Mouse (Mus musculus) liver, embryonic 12.5 days (tissue): ENCODE measurements around the gene Narfl. TPM values are rescaled to one million over a fixed set of nuclear protein-coding genes. Genes with fewer than 3 reads are reported as not detected.

Experiments used
- microRNA-seq: library from miRNA; unstranded; fragments of <30 nt; microRNA quantifications from one replicate; pipeline ENCODE4, GENCODE M21; 2017
- polyA plus RNA-seq: library from polyadenylated mRNA; unstranded; fragments of >200 nt; fragmentation: Nextera tagmentation; extraction: Ambion mirVana; gene quantifications from 2 replicates; pipeline ENCODE4 v1.2.1, GENCODE M21; 2016

The Narfl gene
- polyA plus RNA-seq, 1 experiment from 2014 or later: 18.9 TPM

Small RNA genes lying within 50 kb of the gene (microRNA-seq; reads per million reads assigned to microRNA genes)
- gene Gm25083 (not detected), gene Mir3082 (not detected), gene Mir6966 (not detected)

Other genes with a start within 250 kb of the Narfl start
- gene Sox8, start 203.1 kb upstream of the Narfl start, polyA plus RNA-seq: 0.52 and 0.65 TPM in 2 replicates
- 14.4 and 15.0 TPM in 2 replicates for gene Lmf1, start 194.7 kb upstream of the Narfl start, polyA plus RNA-seq
- gene Gng13, start 56.6 kb upstream of the Narfl start, polyA plus RNA-seq: 1.2 and 1.4 TPM in 2 replicates
- gene Chtf18, start 46.4 kb upstream of the Narfl start, polyA plus RNA-seq: 33.3 and 37.6 TPM in 2 replicates
- gene Rpusd1, start 46.1 kb upstream of the Narfl start, polyA plus RNA-seq: 8.8 and 10.3 TPM in 2 replicates
- gene Mslnl, start 37.7 kb upstream of the Narfl start, polyA plus RNA-seq: not detected in 2 replicates
- 0.26 and 0.30 TPM in 2 replicates for gene Msln, start 19.4 kb upstream of the Narfl start, polyA plus RNA-seq
- gene Haghl, start 11.9 kb downstream of the Narfl start, polyA plus RNA-seq: 11.4 and 11.9 TPM in 2 replicates
- gene Ccdc78, start 12.8 kb downstream of the Narfl start, polyA plus RNA-seq: 0.17 TPM in 1 of 2 replicates, not detected in the other
- gene Fam173a, start 19.1 kb downstream of the Narfl start, polyA plus RNA-seq: 59.8 and 68.1 TPM in 2 replicates
- gene AC134908.4, start 21.9 kb downstream of the Narfl start, polyA plus RNA-seq: not detected in 2 replicates
- gene Metrn, start 23.4 kb downstream of the Narfl start, polyA plus RNA-seq: 29.1 and 31.7 TPM in 2 replicates
- gene Fbxl16, start 35.3 kb downstream of the Narfl start, polyA plus RNA-seq: 0.18 and 0.33 TPM in 2 replicates
- gene Wdr24, start 49.9 kb downstream of the Narfl start, polyA plus RNA-seq: 17.7 and 18.7 TPM in 2 replicates
- 26.6 and 26.8 TPM in 2 replicates for gene Jmjd8, start 55.1 kb downstream of the Narfl start, polyA plus RNA-seq
- gene Stub1, start 59.6 kb downstream of the Narfl start, polyA plus RNA-seq: 150 and 156 TPM in 2 replicates
- 0.80 and 0.89 TPM in 2 replicates for gene Rhbdl1, start 63.5 kb downstream of the Narfl start, polyA plus RNA-seq
- gene Gm20683, start 68.0 kb downstream of the Narfl start, polyA plus RNA-seq: 0.43 and 0.64 TPM in 2 replicates
- gene Rhot2, start 71.1 kb downstream of the Narfl start, polyA plus RNA-seq: 15.8 and 17.4 TPM in 2 replicates
- 19.5 and 19.6 TPM in 2 replicates for gene Wdr90, start 87.7 kb downstream of the Narfl start, polyA plus RNA-seq
- 68.0 and 70.3 TPM in 2 replicates for gene Mcrip2, start 95.0 kb downstream of the Narfl start, polyA plus RNA-seq
- gene Mettl26, start 101.3 kb downstream of the Narfl start, polyA plus RNA-seq: 52.3 and 53.5 TPM in 2 replicates
- gene Wfikkn1, start 107.1 kb downstream of the Narfl start, polyA plus RNA-seq: 0.83 and 0.91 TPM in 2 replicates
- gene Rab40c, start 146.0 kb downstream of the Narfl start, polyA plus RNA-seq: 9.9 and 11.8 TPM in 2 replicates
- gene Pigq, start 171.2 kb downstream of the Narfl start, polyA plus RNA-seq: 161 and 171 TPM in 2 replicates
- gene Nhlrc4, start 171.2 kb downstream of the Narfl start, polyA plus RNA-seq: 5.0 and 7.3 TPM in 2 replicates
- gene A930017K11Rik, start 178.8 kb downstream of the Narfl start, polyA plus RNA-seq: 0.36 and 0.49 TPM in 2 replicates
- gene Capn15, start 212.0 kb downstream of the Narfl start, polyA plus RNA-seq: 20.4 and 21.3 TPM in 2 replicates